Mouse (Mus musculus) bone marrow, adult 2 months (tissue): ENCODE results near the gene Efhb. TPM values are rescaled to one million over a fixed set of nuclear protein-coding genes. Genes with fewer than 3 reads are reported as not detected.

ENCODE experiments used
- H3K27ac ChIP-seq: fragments of 200-500 bp; 2 replicates; pipeline ENCODE4 v1.5.1; 2012; ENCODE audit warnings: low read depth, mild to moderate bottlenecking, control low read depth, inconsistent platforms, low read length; ENCODE audit not compliant: control insufficient read depth, poor library complexity, insufficient read depth
- H3K4me1 ChIP-seq: fragments of 200-500 bp; 2 replicates; pipeline ENCODE4 v1.6.1; 2011; ENCODE audit warnings: low read length; ENCODE audit not compliant: control insufficient read depth, insufficient read depth
- H3K4me3 ChIP-seq: fragments of 200-500 bp; replicated peaks from 2 replicates; pipeline ENCODE3; 2011; ENCODE audit warnings: mild to moderate bottlenecking, low read depth, low read length, control low read depth; ENCODE audit not compliant: control insufficient read depth
- CTCF ChIP-seq: fragments of 200-500 bp; IDR thresholded peaks from 2 replicates; pipeline ENCODE4 v1.5.1; 2011; ENCODE audit warnings: low read length, control low read depth; ENCODE audit not compliant: control insufficient read depth, insufficient read depth
- POLR2A ChIP-seq: fragments of 200-500 bp; IDR thresholded peaks from 2 replicates; pipeline ENCODE4 v1.6.1; 2011; ENCODE audit warnings: low read depth, mild to moderate bottlenecking, control low read depth, low read length, borderline replicate concordance; ENCODE audit not compliant: control insufficient read depth
- WGBS: fragments of 180-500 bp; shearing (Covaris S2); methylation state at CpG from one replicate; pipeline ENCODE4 v1.1.7; 2018; 5-methylcytosine and 5-hydroxymethylcytosine counted together
- polyA plus RNA-seq: library from polyadenylated mRNA; stranded (reverse); fragments of >200 nt; gene quantifications from 2 replicates; pipeline ENCODE4 v1.2.4, GENCODE M21; 2011; ENCODE audit warnings: low replicate concordance; ENCODE audit not compliant: missing spikeins, insufficient read depth, insufficient read length

Gene Efhb
- polyA plus RNA-seq, 1 experiment = not detected

DNA sequence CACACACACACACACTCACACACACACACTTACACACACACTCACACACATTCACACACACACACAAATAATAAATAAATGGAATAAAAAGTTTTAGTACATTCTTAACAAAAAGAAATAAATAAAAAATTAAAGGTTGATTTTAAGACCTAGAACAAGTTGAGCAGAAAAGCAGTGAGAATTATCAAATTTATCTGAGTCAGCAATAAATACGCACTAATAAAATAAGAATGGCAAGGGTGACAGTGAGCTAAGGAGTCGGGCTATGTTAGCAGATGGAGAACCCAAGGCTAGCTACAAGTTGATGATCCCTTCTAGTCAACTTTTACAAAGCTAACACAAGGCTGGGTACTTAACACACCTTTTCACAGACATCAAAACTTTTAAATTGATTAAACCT lies 69.9 kb downstream of the Efhb start:
- H3K27ac ChIP-seq = no peak overlapping the region
- WGBS = 82% methylated on average over 2 of the region's 2 CpGs
- TF ChIP-seq CTCF = no peak
- no peak for TF ChIP-seq POLR2A
- no peaks in the 10 kb centered on the region for H3K4me1 ChIP-seq
- H3K4me3 ChIP-seq = no peak overlapping the region

DNA sequence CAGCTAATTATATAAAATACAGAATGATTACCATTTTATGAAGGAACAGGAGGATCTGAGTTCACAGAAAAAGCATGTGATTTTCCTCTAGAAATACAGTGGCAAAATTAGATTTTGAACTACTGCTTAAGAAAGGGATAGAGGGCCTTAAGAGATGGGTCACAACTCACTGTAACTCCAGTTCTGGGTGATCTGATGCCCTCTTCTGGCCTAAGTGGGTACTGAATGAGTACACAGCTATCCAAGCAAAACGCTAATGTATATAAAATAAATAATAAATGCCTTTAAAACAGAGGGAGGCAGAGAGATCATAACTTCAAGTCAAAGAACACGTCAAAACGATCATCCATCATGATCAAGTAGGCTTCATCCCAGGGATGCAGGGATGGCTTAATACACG lies 73.6 kb downstream of the Efhb start:
- TF ChIP-seq CTCF (no peak), POLR2A (no peak)
- no peak overlapping the region for H3K27ac ChIP-seq
- H3K4me3 ChIP-seq = no peak overlapping the region
- WGBS = 29% methylated on average over 4 of the region's 4 CpGs
- no peaks in the 10 kb centered on the region for H3K4me1 ChIP-seq

DNA sequence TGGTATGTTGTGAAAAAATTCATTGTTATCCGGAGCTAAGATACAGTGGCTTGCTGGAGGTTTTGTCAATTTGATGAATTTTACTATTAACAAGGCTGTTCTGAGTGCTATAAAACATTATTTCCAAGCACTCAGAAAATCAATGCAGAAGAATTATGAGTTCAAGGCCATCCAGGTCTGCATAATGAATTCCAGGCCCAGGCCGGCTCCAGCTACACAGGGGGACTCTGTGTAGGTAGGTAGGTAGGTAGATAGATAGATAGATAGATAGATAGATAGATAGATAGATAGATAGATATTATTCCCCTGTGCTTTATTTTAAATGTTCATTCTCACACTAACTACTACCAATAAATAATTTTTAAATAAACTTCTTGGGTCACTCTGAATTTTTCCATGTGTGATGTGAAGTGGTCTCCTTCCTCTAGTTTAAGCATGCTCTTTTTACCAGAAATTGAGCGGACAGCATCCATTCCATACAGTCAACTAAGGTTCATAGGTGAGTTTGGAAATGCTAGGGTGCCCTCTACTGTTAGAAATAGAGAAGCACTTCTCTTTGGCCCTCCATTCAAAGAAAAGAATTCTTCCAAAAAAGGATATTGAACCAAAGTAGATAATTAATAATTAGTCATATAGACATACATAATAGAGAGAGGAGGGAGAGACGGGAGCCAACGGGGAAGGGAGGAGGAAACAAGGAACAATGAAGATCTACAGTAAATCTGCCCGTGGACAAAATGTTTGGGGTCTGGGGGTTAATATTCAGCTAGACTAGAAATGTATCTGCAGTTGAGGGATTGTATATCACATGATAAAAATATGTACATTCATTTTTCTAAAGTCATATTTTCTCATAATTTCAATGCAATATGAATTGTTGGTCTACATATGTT lies 75.3 kb downstream of the Efhb start:
- TF ChIP-seq CTCF (no peak), POLR2A (no peak)
- no peaks in the 10 kb centered on the region for H3K4me1 ChIP-seq
- H3K27ac ChIP-seq = no peak overlapping the region
- H3K4me3 ChIP-seq = no peak overlapping the region
- WGBS = 40% methylated on average over 6 of the region's 6 CpGs

DNA sequence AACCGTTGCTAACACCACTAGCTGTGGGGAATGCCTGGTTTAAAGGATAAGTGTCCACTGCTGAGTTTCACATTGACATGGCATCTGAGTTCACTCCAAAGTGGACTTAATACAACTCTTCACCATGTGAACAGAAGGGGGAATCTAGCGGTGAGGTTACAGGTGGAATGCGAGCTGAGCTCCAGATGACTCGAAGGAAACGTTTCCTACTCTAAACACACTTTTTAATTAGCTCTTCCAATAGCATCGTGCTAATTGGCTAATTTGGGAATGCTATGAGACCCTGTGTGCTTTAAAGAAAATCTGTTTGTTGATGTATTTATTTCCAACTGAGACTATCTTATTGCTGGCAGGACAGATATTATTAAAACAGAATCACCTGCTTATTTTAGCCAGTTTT lies 76.3 kb downstream of the Efhb start:
- H3K4me3 ChIP-seq = no peak overlapping the region
- no peaks in the 10 kb centered on the region for H3K4me1 ChIP-seq
- H3K27ac ChIP-seq = no peak overlapping the region
- TF ChIP-seq CTCF (no peak), POLR2A (no peak)
- WGBS = 73% methylated on average over 6 of the region's 6 CpGs

DNA sequence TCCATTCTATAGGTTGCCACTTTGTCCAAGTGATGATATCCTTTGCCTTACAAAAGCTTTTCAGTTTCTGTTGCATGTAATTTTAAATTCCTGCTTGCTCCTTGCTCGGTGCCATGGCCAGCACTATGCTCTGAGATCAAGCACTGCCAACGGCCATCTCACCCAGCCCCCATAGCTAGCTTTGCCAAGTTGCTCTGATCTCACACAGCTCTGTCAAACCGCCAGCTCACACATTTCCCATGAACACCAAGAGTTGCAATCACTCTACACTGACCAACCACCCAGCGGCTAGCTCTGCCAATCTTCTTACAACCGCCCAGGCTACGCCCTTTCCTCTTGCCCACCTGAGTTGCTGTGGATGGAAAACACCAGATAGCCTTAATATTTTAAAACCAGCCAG lies 99.0 kb downstream of the Efhb start:
- Histone ChIP-seq H3K4me3 (no peak overlapping the region), H3K27ac (no peak overlapping the region), H3K4me1 (no peaks in the 10 kb centered on the region)
- TF ChIP-seq CTCF = no peak
- no peak for TF ChIP-seq POLR2A
- 77% methylated on average over 6 of the region's 6 CpGs for WGBS

Other genes starting within 250 kb of the Efhb start
- 14.3 and 23.3 TPM in 2 replicates for gene Rab5a, start 15.9 kb upstream of the Efhb start, polyA plus RNA-seq
- not detected in 2 replicates for gene Pp2d1, start 76.1 kb upstream of the Efhb start, polyA plus RNA-seq
- gene Kat2b, start 103.5 kb upstream of the Efhb start, polyA plus RNA-seq = 19.6 and 50.6 TPM in 2 replicates
- gene Sgo1, start 226.0 kb upstream of the Efhb start, polyA plus RNA-seq = 32.1 and 36.6 TPM in 2 replicates